In genomic region chr3:27655042-27655441, GRCm38 (mm10) we compare ENCODE assay signal across 26 mouse cellular contexts. TPM values are rescaled to one million over a fixed set of nuclear protein-coding genes. Genes with fewer than 3 reads are reported as not detected.
A peak's percentile ranks its signal among the peaks of the same experiment; 100 is the strongest.
DNase-seq lines count a peak whose midpoint lies in the region; ATAC-seq and TF ChIP-seq lines count a peak whose summit lies in the region.
"Had no signal": no experiment of that assay in that cellular context is flagged by ENCODE, and none has a peak within 500 bp of the region (broad histone marks: within the 10 kb centered on the region; RNA-seq: fewer than 3 reads in every experiment).

No protein-coding gene starts in this region.

- no peak for TF ChIP-seq CTCF in gastrocnemius, adult 2 months (IDR thresholded peaks at IDR 0.05)
- no peak for TF ChIP-seq CTCF in intestine, postnatal 0 days (IDR thresholded peaks at IDR 0.05; ENCODE audit: low read depth)
- no peak for TF ChIP-seq CTCF in embryonic fibroblast, embryonic 13.5 days (IDR thresholded peaks at IDR 0.05; ENCODE audit: borderline replicate concordance, insufficient read depth, low read length)

- intact Hi-C loops in gastrocnemius, adult 2 months (cut with DNase I) = no loop called here

- no peak overlapping the region for H3K4me3 ChIP-seq in gastrocnemius, adult 2 months
- no peak overlapping the region for H3K4me3 ChIP-seq in heart, embryonic 13.5 days
- no peak overlapping the region for H3K4me3 ChIP-seq in intestine, embryonic 16.5 days (ENCODE audit: low read length)
- no peak overlapping the region for H3K4me3 ChIP-seq in intestine, postnatal 0 days (ENCODE audit: low read depth, low read length)
- no peak overlapping the region for H3K4me3 ChIP-seq in embryonic fibroblast, embryonic 13.5 days (ENCODE audit: insufficient read depth, low read length)
- H3K4me3 ChIP-seq: embryonic facial prominence, embryonic 13.5 days; erythroblast, embryonic 14.5 days; forebrain, embryonic 13.5 days; neural tube, embryonic 15.5 days had no signal

- WGBS in heart, embryonic 13.5 days = 72% methylated on average over 11 of the region's 11 CpGs
- 76% methylated on average over 11 of the region's 11 CpGs for WGBS in intestine, embryonic 16.5 days
- 63% methylated on average over 11 of the region's 11 CpGs for WGBS in intestine, postnatal 0 days

- H3K4me1 ChIP-seq in heart, embryonic 13.5 days = peaks cover 99% of the 10 kb centered on the region
- peaks cover 29% of the 10 kb centered on the region for H3K4me1 ChIP-seq in intestine, embryonic 16.5 days (ENCODE audit: control insufficient read depth, insufficient read depth, low read length)
- H3K4me1 ChIP-seq in intestine, postnatal 0 days (replicated peaks; ENCODE audit: control insufficient read depth, insufficient read depth, low read length) = no peaks in the 10 kb centered on the region
- peaks cover 46% of the 10 kb centered on the region for H3K4me1 ChIP-seq in embryonic fibroblast, embryonic 13.5 days (ENCODE audit: control insufficient read depth, insufficient read depth, low read length)

- H3K9me3 ChIP-seq in heart, embryonic 13.5 days = no peaks in the 10 kb centered on the region
- no peaks in the 10 kb centered on the region for H3K9me3 ChIP-seq in intestine, embryonic 16.5 days (ENCODE audit: control insufficient read depth, low read length)
- H3K9me3 ChIP-seq in intestine, postnatal 0 days (ENCODE audit: control insufficient read depth) = no peaks in the 10 kb centered on the region
- H3K9me3 ChIP-seq: embryonic facial prominence, embryonic 13.5 days; forebrain, embryonic 13.5 days; neural tube, embryonic 15.5 days had no signal

- H3K4me2 ChIP-seq in heart, embryonic 13.5 days = no peak overlapping the region
- no peak overlapping the region for H3K4me2 ChIP-seq in intestine, embryonic 16.5 days (ENCODE audit: low read depth, low read length)
- no peak overlapping the region for H3K4me2 ChIP-seq in intestine, postnatal 0 days (replicated peaks; ENCODE audit: low read depth)
- H3K4me2 ChIP-seq: embryonic facial prominence, embryonic 13.5 days; forebrain, embryonic 13.5 days; neural tube, embryonic 15.5 days had no signal

- no peaks in the 10 kb centered on the region for H3K27me3 ChIP-seq in heart, embryonic 13.5 days (replicated peaks)
- H3K27me3 ChIP-seq in intestine, embryonic 16.5 days (replicated peaks; ENCODE audit: control insufficient read depth, insufficient read depth, low read length) = no peaks in the 10 kb centered on the region
- H3K27me3 ChIP-seq in intestine, postnatal 0 days (replicated peaks; ENCODE audit: control insufficient read depth, insufficient read depth, low read length) = no peaks in the 10 kb centered on the region
- H3K27me3 ChIP-seq: CH12.LX; embryonic facial prominence, embryonic 13.5 days; forebrain, embryonic 13.5 days; neural tube, embryonic 15.5 days had no signal

- no peak for ATAC-seq in heart, embryonic 13.5 days (ENCODE audit: extremely low read depth, insufficient number of reproducible peaks, low FRiP score, low TSS enrichment)
- peak; percentile 29; the same call in 1 of the 2 replicates for ATAC-seq in intestine, embryonic 16.5 days
- ATAC-seq in intestine, postnatal 0 days = no peak
- ATAC-seq: activated CD4-positive, CD25-positive, alpha-beta regulatory T cell, adult 4 months; forebrain, embryonic 13.5 days; hindbrain, embryonic 16.5 days had no signal

- H3K9ac ChIP-seq in heart, embryonic 13.5 days = no peak overlapping the region
- no peak overlapping the region for H3K9ac ChIP-seq in intestine, embryonic 16.5 days (ENCODE audit: low read depth, low read length)
- no peak overlapping the region for H3K9ac ChIP-seq in intestine, postnatal 0 days (ENCODE audit: low read depth, low read length)
- H3K9ac ChIP-seq: embryonic facial prominence, embryonic 13.5 days; forebrain, embryonic 13.5 days; liver, embryonic 14.5 days; neural tube, embryonic 15.5 days had no signal

- TF ChIP-seq POLR2A in embryonic fibroblast, embryonic 13.5 days (IDR thresholded peaks at IDR 0.05; ENCODE audit: low read depth, low read length) = no peak

- peaks cover 3% of the 10 kb centered on the region; the same call in 1 of the 2 replicates for H3K36me3 ChIP-seq in heart, embryonic 13.5 days
- H3K36me3 ChIP-seq in intestine, embryonic 16.5 days (ENCODE audit: control insufficient read depth, insufficient read depth, low read length) = no peaks in the 10 kb centered on the region; the same call in 1 of the 2 replicates
- no peaks in the 10 kb centered on the region for H3K36me3 ChIP-seq in intestine, postnatal 0 days (ENCODE audit: control insufficient read depth, insufficient read depth)
- H3K36me3 ChIP-seq: embryonic facial prominence, embryonic 13.5 days; neural tube, embryonic 15.5 days had no signal

- peak overlapping the region; percentile 74; the same call in 1 of the 2 replicates for H3K27ac ChIP-seq in gastrocnemius, adult 2 months
- H3K27ac ChIP-seq in heart, embryonic 13.5 days (replicated peaks) = peak overlapping the region; percentile 85
- H3K27ac ChIP-seq in intestine, embryonic 16.5 days (ENCODE audit: low read length) = no peak overlapping the region
- H3K27ac ChIP-seq in intestine, postnatal 0 days (ENCODE audit: low read depth, low read length) = no peak overlapping the region
- peak overlapping the region; percentile 84; the same call in 1 of the 2 replicates for H3K27ac ChIP-seq in embryonic fibroblast, embryonic 13.5 days (ENCODE audit: insufficient read depth, low read length)
- H3K27ac ChIP-seq: embryonic facial prominence, embryonic 13.5 days; forebrain, embryonic 13.5 days; liver, embryonic 14.5 days; neural tube, embryonic 15.5 days had no signal

- DNase-seq in gastrocnemius, adult 2 months = no peak
- DNase-seq in gastrocnemius, postnatal 4 days (ENCODE audit: low spot score in 2 of 2) = no peak
- no peak for DNase-seq in heart, adult 18-20 months
- no peak for DNase-seq in frontal cortex, postnatal 10 days (ENCODE audit: low spot score in 2 of 2)
- DNase-seq: cerebellum, adult 18-20 months; cerebellum, postnatal 10 days; gastrocnemius, postnatal 36 days; kidney, adult 8-10 months; kidney, postnatal 4 days; liver; lung, adult 2 months; midbrain, embryonic 14.5 days; retina, postnatal 1 day; right cerebral cortex, postnatal 14 days had no signal

RNA-seq across cellular contexts. Expression of gene Fndc3b, which starts 56.1 kb away (rescaled TPM):
- total RNA-seq in gastrocnemius, adult 2 months (2021) = 10 to 100 TPM; 13.8 to 24.9 TPM
- total RNA-seq in gastrocnemius, postnatal 4 days (2021) = 10 to 100 TPM; 74.2 to 80.7 TPM
- polyA plus RNA-seq in heart, embryonic 13.5 days (2015; fragmentation: Nextera tagmentation; extraction: Ambion mirVana) = 22.3 and 24.0 TPM in 2 replicates
- total RNA-seq in heart, adult 18-20 months (2021) = 10 to 100 TPM; 49.0 to 50.5 TPM
- polyA plus RNA-seq in intestine, embryonic 16.5 days (2015; fragmentation: Nextera tagmentation; extraction: Ambion mirVana) = 14.0 and 15.4 TPM in 2 replicates
- 13.3 and 14.9 TPM in 2 replicates for polyA plus RNA-seq in intestine, postnatal 0 days (2015; fragmentation: Nextera tagmentation; extraction: Ambion mirVana)
- polyA plus RNA-seq in embryonic fibroblast, embryonic 13.5 days (2011; ENCODE audit: insufficient read length, low read depth, missing spikeins) = 130 and 144 TPM in 2 replicates

Comparison
In these comparisons a context has a peak if more than half of its experiments do, and no peak if none do; other contexts are left out.
1. H3K27ac ChIP-seq: peak in gastrocnemius, adult 2 months (single experiment), heart, embryonic 13.5 days (single experiment) and embryonic fibroblast, embryonic 13.5 days (single experiment); none in intestine, embryonic 16.5 days (single experiment) and intestine, postnatal 0 days (single experiment).